Mouse (Mus musculus): ENCODE results near the gene Lysmd1. TPM values are rescaled to one million over a fixed set of nuclear protein-coding genes. Genes with fewer than 3 reads are reported as not detected.

The Lysmd1 gene
- polyA plus RNA-seq, 1 experiment from 2014 or later = 8.2 TPM

DNA sequence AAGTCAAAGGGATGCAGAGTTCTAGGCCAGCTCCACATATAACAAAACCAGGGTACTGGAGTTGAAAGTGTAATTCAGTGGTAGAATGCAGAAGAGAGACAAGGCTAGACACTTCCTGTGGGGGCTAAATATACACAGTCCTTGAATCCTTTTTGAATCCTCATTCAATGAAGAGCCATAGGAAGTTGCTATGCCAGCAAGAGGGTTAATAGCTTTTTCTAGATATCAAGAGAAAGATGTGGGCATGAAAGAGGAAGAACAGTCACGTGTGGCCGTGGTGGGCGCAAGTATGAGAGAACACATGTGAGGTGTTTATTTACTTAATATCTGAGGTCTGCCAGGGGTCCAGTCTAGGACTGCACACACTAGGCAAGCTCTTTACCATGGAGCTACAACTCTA lies 2.4 kb downstream of the Lysmd1 start:
- H3K4me2 ChIP-seq = no peak overlapping the region
- WGBS = 77% methylated on average over 3 of the region's 3 CpGs

DNA sequence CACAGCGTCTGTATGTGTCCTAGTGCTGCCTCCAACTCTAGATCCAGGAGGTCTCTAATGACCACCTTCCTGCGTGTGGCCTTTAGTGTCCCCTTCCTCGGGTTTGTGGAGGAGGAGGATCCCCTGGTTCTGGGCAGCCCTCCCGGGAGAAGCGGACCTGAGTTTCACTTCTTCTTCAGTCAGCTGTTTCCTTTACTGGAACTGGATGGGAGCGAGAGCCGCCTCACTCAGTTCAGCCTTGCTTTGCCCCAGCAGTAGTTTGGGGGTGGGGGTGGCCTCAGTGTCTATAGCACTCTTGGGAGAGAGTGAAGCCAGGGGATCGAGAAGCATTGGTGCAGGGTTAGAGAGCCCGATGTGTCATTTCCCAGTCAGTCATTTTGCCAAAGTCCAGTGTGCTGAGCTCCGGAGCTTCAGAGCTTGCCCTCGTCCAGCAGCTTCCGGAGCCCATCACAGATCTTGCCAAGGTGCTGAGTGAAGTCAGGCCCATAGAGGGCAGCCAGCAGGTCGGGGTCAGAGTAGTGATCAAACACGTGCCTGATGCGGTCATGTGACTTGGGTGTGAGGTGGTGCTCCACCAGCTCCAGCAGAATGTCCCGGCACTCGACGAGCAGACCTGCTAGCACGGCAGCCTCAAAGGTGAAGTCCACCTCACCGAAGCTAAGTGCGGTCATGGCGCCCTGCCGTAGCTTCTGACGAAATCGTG lies 5.8 kb downstream of the Lysmd1 start:
- no peak for ATAC-seq (ENCODE audit: insufficient read depth)
- Histone ChIP-seq H3K4me1 (ENCODE audit: insufficient read depth) (no peaks in the 10 kb centered on the region), H3K27ac (ENCODE audit: low read depth) (no peak overlapping the region), H3K9ac (no peak overlapping the region), H3K4me2 (no peak overlapping the region), H3K36me3 (ENCODE audit: insufficient read depth) (peaks cover 10% of the 10 kb centered on the region; the same call in 1 of the 2 replicates), H3K4me3 (ENCODE audit: low read depth, low read length) (no peak overlapping the region), H3K9me3 (ENCODE audit: low read depth, low read length) (no peaks in the 10 kb centered on the region), H3K27me3 (ENCODE audit: insufficient read depth, low read length) (no peaks in the 10 kb centered on the region)
- DNase-seq = no peak
- no peak for TF ChIP-seq CTCF (IDR thresholded peaks at IDR 0.05; ENCODE audit: low read depth)
- 65% methylated on average over 25 of the region's 25 CpGs for WGBS

More for the DNA sequence above, 2.4 kb downstream of the Lysmd1 start:
- peaks cover 10% of the 10 kb centered on the region; the same call in 1 of the 2 replicates for H3K36me3 ChIP-seq (ENCODE audit: insufficient read depth)
- TF ChIP-seq CTCF (IDR thresholded peaks at IDR 0.05; ENCODE audit: low read depth) = no peak
- no peak overlapping the region for H3K27ac ChIP-seq (ENCODE audit: low read depth)
- no peaks in the 10 kb centered on the region for H3K9me3 ChIP-seq (ENCODE audit: low read depth, low read length)
- H3K4me1 ChIP-seq (ENCODE audit: insufficient read depth) = no peaks in the 10 kb centered on the region
- H3K9ac ChIP-seq = no peak overlapping the region
- ATAC-seq (ENCODE audit: insufficient read depth) (no peak), DNase-seq (no peak)
- H3K27me3 ChIP-seq (ENCODE audit: insufficient read depth, low read length) = no peaks in the 10 kb centered on the region
- H3K4me3 ChIP-seq (ENCODE audit: low read depth, low read length) = no peak overlapping the region

DNA sequence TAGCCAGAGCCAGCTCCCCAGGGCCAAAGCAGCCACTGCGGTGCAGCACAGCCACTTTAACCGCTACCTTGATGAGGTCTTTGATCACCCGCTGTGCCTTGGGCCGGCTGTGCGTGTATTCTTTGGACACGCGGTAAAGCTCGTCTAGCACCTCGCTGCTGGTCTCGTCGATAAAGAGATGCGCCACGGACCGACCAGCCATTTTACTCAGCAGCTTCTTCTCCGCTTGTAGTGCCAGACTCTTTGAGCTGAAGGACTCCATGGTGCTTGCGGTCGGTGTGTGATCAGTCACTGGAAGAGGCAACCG lies 6.4 kb downstream of the Lysmd1 start:
- 51% methylated on average over 18 of the region's 18 CpGs for WGBS
- DNase-seq (no peak), ATAC-seq (ENCODE audit: insufficient read depth) (no peak)
- H3K4me1 ChIP-seq (ENCODE audit: insufficient read depth) = no peaks in the 10 kb centered on the region
- no peak overlapping the region for H3K9ac ChIP-seq
- no peak overlapping the region for H3K4me3 ChIP-seq (ENCODE audit: low read depth, low read length)
- H3K9me3 ChIP-seq (ENCODE audit: low read depth, low read length) = no peaks in the 10 kb centered on the region
- no peaks in the 10 kb centered on the region for H3K27me3 ChIP-seq (ENCODE audit: insufficient read depth, low read length)
- H3K36me3 ChIP-seq (ENCODE audit: insufficient read depth) = peaks cover 10% of the 10 kb centered on the region; the same call in 1 of the 2 replicates
- TF ChIP-seq CTCF (IDR thresholded peaks at IDR 0.05; ENCODE audit: low read depth) = no peak
- H3K4me2 ChIP-seq = no peak overlapping the region
- no peak overlapping the region for H3K27ac ChIP-seq (ENCODE audit: low read depth)

DNA sequence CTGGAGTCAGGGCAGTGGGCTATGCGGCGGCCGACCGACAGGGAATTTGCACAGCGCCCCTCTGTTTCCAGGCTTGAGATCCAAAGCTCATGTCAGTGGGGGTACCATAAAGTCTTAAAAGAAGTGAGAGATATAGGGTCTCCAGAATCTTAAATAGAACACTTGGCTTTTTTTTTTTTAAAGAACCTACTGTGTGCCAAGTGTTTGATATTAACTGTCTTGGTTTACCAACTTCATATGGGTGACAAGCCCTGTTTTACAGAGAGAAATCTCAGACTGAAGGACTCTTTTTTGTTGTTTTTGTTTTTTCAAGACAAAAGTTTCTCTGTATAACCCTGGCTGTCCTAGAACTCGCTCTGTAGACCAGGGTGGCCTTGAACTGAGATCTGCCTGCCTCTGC lies 6.9 kb downstream of the Lysmd1 start:
- Histone ChIP-seq H3K9ac (no peak overlapping the region), H3K27me3 (ENCODE audit: insufficient read depth, low read length) (no peaks in the 10 kb centered on the region), H3K4me3 (ENCODE audit: low read depth, low read length) (no peak overlapping the region), H3K9me3 (ENCODE audit: low read depth, low read length) (no peaks in the 10 kb centered on the region), H3K4me2 (no peak overlapping the region), H3K36me3 (ENCODE audit: insufficient read depth) (peaks cover 10% of the 10 kb centered on the region; the same call in 1 of the 2 replicates), H3K4me1 (ENCODE audit: insufficient read depth) (no peaks in the 10 kb centered on the region), H3K27ac (ENCODE audit: low read depth) (no peak overlapping the region)
- DNase-seq (no peak), ATAC-seq (ENCODE audit: insufficient read depth) (no peak)
- 89% methylated on average over 6 of the region's 6 CpGs for WGBS
- TF ChIP-seq CTCF (IDR thresholded peaks at IDR 0.05; ENCODE audit: low read depth) = no peak

DNA sequence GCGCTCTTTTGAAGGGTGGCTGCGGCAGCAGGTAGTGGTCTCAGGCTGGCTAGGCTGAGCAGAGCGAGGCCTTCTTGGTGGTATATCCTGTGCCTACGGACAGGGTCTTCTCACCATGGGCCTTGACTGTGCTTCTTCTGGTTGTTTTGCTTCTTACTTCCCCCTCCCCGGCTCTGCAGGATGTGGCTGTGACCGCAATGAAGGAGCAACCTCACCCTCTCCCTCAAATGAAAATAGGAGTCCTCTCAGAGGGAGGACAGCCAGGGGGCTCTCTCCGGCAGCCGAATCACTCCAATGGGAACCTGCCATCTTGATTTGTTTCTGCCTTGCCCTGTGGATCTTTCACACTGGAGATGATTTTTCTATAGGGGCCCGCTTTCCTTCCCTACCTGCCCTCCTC lies 7.6 kb downstream of the Lysmd1 start:
- no peaks in the 10 kb centered on the region for H3K4me1 ChIP-seq (ENCODE audit: insufficient read depth)
- H3K27me3 ChIP-seq (ENCODE audit: insufficient read depth, low read length) = no peaks in the 10 kb centered on the region
- DNase-seq (no peak), ATAC-seq (ENCODE audit: insufficient read depth) (no peak)
- H3K27ac ChIP-seq (ENCODE audit: low read depth) = no peak overlapping the region
- no peaks in the 10 kb centered on the region for H3K9me3 ChIP-seq (ENCODE audit: low read depth, low read length)
- no peak overlapping the region for H3K4me3 ChIP-seq (ENCODE audit: low read depth, low read length)
- H3K36me3 ChIP-seq (ENCODE audit: insufficient read depth) = peaks cover 10% of the 10 kb centered on the region; the same call in 1 of the 2 replicates
- H3K9ac ChIP-seq = no peak overlapping the region
- TF ChIP-seq CTCF (IDR thresholded peaks at IDR 0.05; ENCODE audit: low read depth) = no peak
- no peak overlapping the region for H3K4me2 ChIP-seq
- 88% methylated on average over 9 of the region's 9 CpGs for WGBS

DNA sequence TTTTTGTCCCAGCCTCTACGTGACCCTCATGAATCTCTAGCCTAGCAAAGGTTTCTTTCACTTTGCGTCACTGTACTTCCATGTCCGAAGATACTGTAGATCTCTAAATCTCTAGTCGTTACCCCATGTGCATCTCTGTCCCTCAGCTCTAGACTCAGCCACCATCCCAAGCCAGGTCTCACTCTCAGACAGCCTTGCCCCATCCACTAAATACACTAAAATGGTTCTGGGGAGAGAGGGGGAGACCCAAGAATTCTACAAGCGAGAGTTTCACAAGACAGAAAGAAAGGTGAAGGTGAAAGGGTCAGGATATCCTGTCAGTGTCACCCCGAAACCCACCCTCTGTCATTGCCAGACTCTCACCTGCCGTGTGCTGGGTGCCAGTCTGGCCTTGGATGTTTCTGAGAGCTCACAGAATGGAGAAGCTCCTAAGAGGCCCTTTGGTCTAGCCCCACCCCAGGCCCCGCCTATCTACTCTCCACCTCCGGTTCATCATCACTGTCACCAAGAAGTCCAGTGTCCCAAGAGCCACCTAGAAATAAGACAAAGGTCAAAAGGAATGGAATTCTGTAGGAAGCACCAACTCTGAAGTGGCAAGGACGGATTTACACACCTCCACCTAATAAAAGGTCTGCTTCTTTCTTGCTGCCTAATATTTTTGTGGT lies 8.2 kb downstream of the Lysmd1 start, which contains the start of gene Tnfaip8l2:
Gene Tnfaip8l2 (minus strand): TSS at position 409 of the 665 bp plus-strand sequence.
- H3K27me3 ChIP-seq (ENCODE audit: insufficient read depth, low read length) = no peaks in the 10 kb centered on the region
- DNase-seq (no peak), ATAC-seq (ENCODE audit: insufficient read depth) (peak; percentile 48; the same call in 1 of the 2 replicates)
- no peak within 1 kb of the TSS for H3K27ac ChIP-seq (ENCODE audit: low read depth)
- 80% methylated on average over 10 of the region's 10 CpGs for WGBS
- H3K9me3 ChIP-seq (ENCODE audit: low read depth, low read length) = no peaks in the 10 kb centered on the region
- no peak within 1 kb of the TSS for H3K4me3 ChIP-seq (ENCODE audit: low read depth, low read length)
- H3K9ac ChIP-seq = no peak within 1 kb of the TSS
- TF ChIP-seq CTCF (IDR thresholded peaks at IDR 0.05; ENCODE audit: low read depth) = no peak
- H3K36me3 ChIP-seq (ENCODE audit: insufficient read depth) = peaks cover 10% of the 10 kb centered on the region; the same call in 1 of the 2 replicates
- no peak within 1 kb of the TSS for H3K4me2 ChIP-seq
- H3K4me1 ChIP-seq (ENCODE audit: insufficient read depth) = no peaks in the 10 kb centered on the region

DNA sequence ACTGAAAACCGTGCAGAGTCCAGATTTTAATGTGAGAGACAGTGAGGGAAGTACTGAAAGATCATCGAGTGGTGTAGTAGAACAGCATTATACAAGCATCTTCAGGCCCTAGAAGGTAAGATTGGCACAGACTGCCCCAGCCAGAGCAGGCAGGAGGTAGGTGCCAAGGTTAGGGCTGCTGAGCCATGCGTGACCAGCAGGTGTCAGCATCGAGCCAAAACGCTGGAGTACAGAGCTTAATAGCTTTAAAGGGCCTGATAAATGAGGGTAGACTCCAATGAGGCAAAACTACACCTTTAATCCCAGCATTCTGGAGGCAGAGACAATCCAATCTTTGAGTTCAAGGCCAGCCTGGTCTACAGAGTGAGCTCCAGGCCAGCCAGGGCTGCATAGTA lies 8.7 kb downstream of the Lysmd1 start:
- peak; percentile 97 for TF ChIP-seq CTCF (IDR thresholded peaks at IDR 0.05; ENCODE audit: low read depth)
- DNase-seq = peak; percentile 93
- Histone ChIP-seq H3K4me3 (ENCODE audit: low read depth, low read length) (no peak overlapping the region), H3K27ac (ENCODE audit: low read depth) (no peak overlapping the region), H3K9ac (no peak overlapping the region), H3K27me3 (ENCODE audit: insufficient read depth, low read length) (no peaks in the 10 kb centered on the region), H3K4me2 (no peak overlapping the region), H3K9me3 (ENCODE audit: low read depth, low read length) (no peaks in the 10 kb centered on the region), H3K36me3 (ENCODE audit: insufficient read depth) (peaks cover 10% of the 10 kb centered on the region; the same call in 1 of the 2 replicates), H3K4me1 (ENCODE audit: insufficient read depth) (no peaks in the 10 kb centered on the region)
- 7% methylated on average over 5 of the region's 5 CpGs for WGBS
- ATAC-seq (ENCODE audit: insufficient read depth) = peak; percentile 47

Data from lung, embryonic 14.5 days (tissue).